Mouse (Mus musculus) limb, embryonic 13.5 days (tissue): ENCODE measurements at regions not wholly inside any gene's neighbourhood (a gene's known extent, or its start where the extent isn't known, plus 50 kb on each side); places are given as distances from the start of the nearest gene placed in this dataset.

Experiments
- ATAC-seq: fragments of 200-750 bp; cut with Nextera tagmentation; 2 replicates; pipeline ENCODE4 v1.8.0; 2017; ENCODE audit warnings: low read depth, moderate number of reproducible peaks, moderate TSS enrichment; ENCODE audit not compliant: low FRiP score
- H3K27ac ChIP-seq: fragments of 300-500 bp; sonication (generic); 2 replicates; pipeline ENCODE4 v1.5.1; 2015; ENCODE audit warnings: inconsistent platforms, mild to moderate bottlenecking, moderate library complexity
- H3K27me3 ChIP-seq: fragments of 300-500 bp; sonication (generic); 2 replicates; pipeline ENCODE4 v1.6.1; 2015; ENCODE audit warnings: mild to moderate bottlenecking, inconsistent platforms
- H3K36me3 ChIP-seq: fragments of 300-500 bp; sonication (generic); 2 replicates; pipeline ENCODE4 v1.6.1; 2015; ENCODE audit warnings: inconsistent platforms, mild to moderate bottlenecking, moderate library complexity
- H3K4me1 ChIP-seq: fragments of 300-500 bp; sonication (generic); 2 replicates; pipeline ENCODE4 v1.6.1; 2015; ENCODE audit warnings: inconsistent platforms
- H3K4me2 ChIP-seq: fragments of 300-500 bp; sonication (generic); replicated peaks from 2 replicates; pipeline ENCODE4 v1.6.1; 2015; ENCODE audit warnings: inconsistent platforms, mild to moderate bottlenecking, moderate library complexity
- H3K4me3 ChIP-seq: fragments of 300-500 bp; sonication (generic); 2 replicates; pipeline ENCODE4 v1.5.1; 2015; ENCODE audit warnings: moderate library complexity, mild to moderate bottlenecking, inconsistent platforms
- H3K9ac ChIP-seq: fragments of 300-500 bp; sonication (generic); 2 replicates; pipeline ENCODE4 v1.6.1; 2015; ENCODE audit warnings: mild to moderate bottlenecking, inconsistent platforms
- H3K9me3 ChIP-seq: fragments of 300-500 bp; sonication (generic); 2 replicates; pipeline ENCODE4 v1.6.1; 2016; ENCODE audit warnings: inconsistent platforms
- WGBS: fragments of 180-500 bp; shearing (Covaris S2); methylation state at CpG from one replicate; pipeline ENCODE4 v1.1.7; 2015; 5-methylcytosine and 5-hydroxymethylcytosine counted together

DNA sequence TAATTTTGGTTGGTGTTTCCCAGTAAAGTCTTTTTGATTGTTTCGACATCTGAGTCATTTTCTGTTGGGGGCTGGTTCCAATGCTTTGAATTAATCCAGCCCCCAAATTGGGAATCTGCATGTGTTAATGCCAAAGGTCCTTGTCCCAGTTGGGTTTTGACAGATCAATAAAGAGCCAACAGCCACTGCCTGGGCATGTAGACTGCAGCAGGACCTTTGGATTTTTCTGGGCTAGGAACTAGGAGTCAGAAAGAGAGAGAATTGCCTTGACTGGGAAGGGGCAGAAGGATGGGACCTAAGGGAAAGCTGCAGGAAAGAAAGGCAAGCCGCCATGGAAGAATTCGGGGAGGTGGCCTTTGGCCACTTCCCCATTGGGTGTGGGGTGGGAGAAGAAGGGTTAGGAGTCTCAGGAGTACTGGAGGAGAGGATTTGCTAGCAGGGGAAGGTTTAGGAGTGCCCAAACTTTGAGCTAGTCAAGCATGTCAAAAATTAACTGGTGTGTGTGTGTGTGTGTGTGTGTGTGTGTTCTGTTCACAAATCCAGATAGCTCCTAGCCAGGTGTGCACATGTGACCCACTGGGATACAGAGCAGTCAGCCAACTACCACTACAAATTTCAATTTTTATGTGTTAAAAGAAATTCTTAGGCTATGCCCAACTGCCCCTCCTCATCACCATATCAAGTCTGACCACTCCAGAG, 51.0 kb upstream of the Pde7b start:
- no peaks in the 10 kb centered on the region for H3K9me3 ChIP-seq

More for the DNA sequence above, 51.0 kb upstream of the Pde7b start:
- no peak for ATAC-seq
- Histone ChIP-seq H3K27me3 (no peaks in the 10 kb centered on the region), H3K9ac (no peak overlapping the region), H3K4me1 (0 out of 2 replicates have a peak, but pooled peaks cover 2% of the 10 kb centered on the region), H3K4me3 (no peak overlapping the region), H3K4me2 (no peak overlapping the region), H3K36me3 (no peaks in the 10 kb centered on the region), H3K27ac (no peak overlapping the region)
- WGBS, result 85% methylated on average over 3 of the region's 3 CpGs
